Mouse (Mus musculus): ENCODE data around the gene Ganc. TPM values are rescaled to one million over a fixed set of nuclear protein-coding genes. Genes with fewer than 3 reads are reported as not detected.

Ganc gene
- total RNA-seq, 1 experiment: 5.1 TPM

GRCm38 (mm10) chr2:120501136-120501918 lies 97.6 kb downstream of the Ganc start:
- no peak overlapping the region for H3K27ac ChIP-seq (ENCODE audit: insufficient read depth, low read depth, low read length, poor library complexity, severe bottlenecking)
- in situ Hi-C loops (cut with MboI; ENCODE audit: low sequenced_read_pairs in 2 of 2, unreplicated experiment in 2 of 2): no loop called here
- TF ChIP-seq CHD2 (IDR thresholded peaks at IDR 0.05; ENCODE audit: low read depth, low read length): no peak
- no peak for TF ChIP-seq ZC3H11A (IDR thresholded peaks at IDR 0.05; ENCODE audit: borderline replicate concordance, low read depth, low read length)
- TF ChIP-seq ZNF384 (IDR thresholded peaks at IDR 0.05; ENCODE audit: low read depth, low read length): no peak
- TF ChIP-seq MAFK (IDR thresholded peaks at IDR 0.05; ENCODE audit: insufficient read depth, low read depth, low read length): no peak
- no peak for TF ChIP-seq HCFC1 (IDR thresholded peaks at IDR 0.05; ENCODE audit: borderline replicate concordance, insufficient read depth, low read length)

GRCm38 (mm10) chr2:120501931-120502604 lies 98.4 kb downstream of the Ganc start:
- H3K4me1 ChIP-seq (ENCODE audit: control insufficient read depth in 2 of 2, insufficient read depth in 2 of 2, low read length in 2 of 2, poor library complexity in 1 of 2): peaks cover 5 to 28% of the 10 kb centered on the region in 2 experiments; a peak in 3 of 4 replicates
- no peak for DNase-seq (ENCODE audit: low read depth, low spot score)
- peaks cover 5% of the 10 kb centered on the region; the same call in 1 of the 2 replicates for H3K36me3 ChIP-seq (ENCODE audit: control insufficient read depth, insufficient read depth, low read length, poor library complexity, severe bottlenecking)
- no peak overlapping the region for H3K9ac ChIP-seq (ENCODE audit: insufficient read depth, low read depth, low read length, poor library complexity, severe bottlenecking)
- H3K27ac ChIP-seq (ENCODE audit: insufficient read depth, low read depth, low read length, poor library complexity, severe bottlenecking): no peak overlapping the region
- TF ChIP-seq HCFC1 (IDR thresholded peaks at IDR 0.05; ENCODE audit: borderline replicate concordance, insufficient read depth, low read length): no peak
- TF ChIP-seq ZC3H11A (IDR thresholded peaks at IDR 0.05; ENCODE audit: borderline replicate concordance, low read depth, low read length): no peak
- TF ChIP-seq CHD2 (IDR thresholded peaks at IDR 0.05; ENCODE audit: low read depth, low read length): no peak
- no peak for TF ChIP-seq ZNF384 (IDR thresholded peaks at IDR 0.05; ENCODE audit: low read depth, low read length)
- no peak for TF ChIP-seq MAFK (IDR thresholded peaks at IDR 0.05; ENCODE audit: insufficient read depth, low read depth, low read length)
- in situ Hi-C loops (cut with MboI; ENCODE audit: low sequenced_read_pairs in 2 of 2, unreplicated experiment in 2 of 2): no loop called here
- H3K9me3 ChIP-seq (ENCODE audit: control insufficient read depth, insufficient read depth, low read depth, low read length): no peaks in the 10 kb centered on the region
- no peak overlapping the region for H3K4me3 ChIP-seq (ENCODE audit: insufficient read depth in 1 of 2, low read depth in 1 of 2, low read length in 2 of 2, poor library complexity in 1 of 2, severe bottlenecking in 1 of 2)

More at GRCm38 (mm10) chr2:120501136-120501918, 97.6 kb downstream of the Ganc start:
- H3K36me3 ChIP-seq (ENCODE audit: control insufficient read depth, insufficient read depth, low read length, poor library complexity, severe bottlenecking): peaks cover 5% of the 10 kb centered on the region; the same call in 1 of the 2 replicates
- no peak overlapping the region for H3K9ac ChIP-seq (ENCODE audit: insufficient read depth, low read depth, low read length, poor library complexity, severe bottlenecking)
- H3K9me3 ChIP-seq (ENCODE audit: control insufficient read depth, insufficient read depth, low read depth, low read length): no peaks in the 10 kb centered on the region
- DNase-seq (ENCODE audit: low read depth, low spot score): no peak
- H3K4me3 ChIP-seq (ENCODE audit: insufficient read depth in 1 of 2, low read depth in 1 of 2, low read length in 2 of 2, poor library complexity in 1 of 2, severe bottlenecking in 1 of 2): no peak overlapping the region
- peaks cover 5 to 28% of the 10 kb centered on the region in 2 experiments; a peak in 3 of 4 replicates for H3K4me1 ChIP-seq (ENCODE audit: control insufficient read depth in 2 of 2, insufficient read depth in 2 of 2, low read length in 2 of 2, poor library complexity in 1 of 2)

- in situ Hi-C loops (cut with MboI; ENCODE audit: low sequenced_read_pairs in 2 of 2, unreplicated experiment in 2 of 2): no loop called here
- no peak for TF ChIP-seq HCFC1 (IDR thresholded peaks at IDR 0.05; ENCODE audit: borderline replicate concordance, insufficient read depth, low read length)
- Histone ChIP-seq H3K4me1 (ENCODE audit: control insufficient read depth in 2 of 2, insufficient read depth in 2 of 2, low read length in 2 of 2, poor library complexity in 1 of 2) (peaks cover 5 to 28% of the 10 kb centered on the region in 2 experiments; a peak in 3 of 4 replicates), H3K9me3 (ENCODE audit: control insufficient read depth, insufficient read depth, low read depth, low read length) (no peaks in the 10 kb centered on the region), H3K36me3 (ENCODE audit: control insufficient read depth, insufficient read depth, low read length, poor library complexity, severe bottlenecking) (peaks cover 5% of the 10 kb centered on the region; the same call in 1 of the 2 replicates), H3K9ac (ENCODE audit: insufficient read depth, low read depth, low read length, poor library complexity, severe bottlenecking) (no peak overlapping the region), H3K4me3 (ENCODE audit: insufficient read depth in 1 of 2, low read depth in 1 of 2, low read length in 2 of 2, poor library complexity in 1 of 2, severe bottlenecking in 1 of 2) (no peak overlapping the region), H3K27ac (ENCODE audit: insufficient read depth, low read depth, low read length, poor library complexity, severe bottlenecking) (no peak overlapping the region)
- no peak for DNase-seq (ENCODE audit: low read depth, low spot score)
Measured at GRCm38 (mm10) chr2:120502605-120502990, 98.9 kb downstream of the Ganc start.

GRCm38 (mm10) chr2:120503094-120503493 lies 99.4 kb downstream of the Ganc start:
- in situ Hi-C loops (cut with MboI; ENCODE audit: low sequenced_read_pairs in 2 of 2, unreplicated experiment in 2 of 2): no loop called here
- no peak for DNase-seq (ENCODE audit: low read depth, low spot score)
- H3K4me3 ChIP-seq (ENCODE audit: insufficient read depth in 1 of 2, low read depth in 1 of 2, low read length in 2 of 2, poor library complexity in 1 of 2, severe bottlenecking in 1 of 2): no peak overlapping the region
- H3K27ac ChIP-seq (ENCODE audit: insufficient read depth, low read depth, low read length, poor library complexity, severe bottlenecking): no peak overlapping the region
- H3K9me3 ChIP-seq (ENCODE audit: control insufficient read depth, insufficient read depth, low read depth, low read length): no peaks in the 10 kb centered on the region
- H3K4me1 ChIP-seq (ENCODE audit: control insufficient read depth in 2 of 2, insufficient read depth in 2 of 2, low read length in 2 of 2, poor library complexity in 1 of 2): peaks cover 5 to 28% of the 10 kb centered on the region in 2 experiments; a peak in 3 of 4 replicates
- no peak overlapping the region for H3K9ac ChIP-seq (ENCODE audit: insufficient read depth, low read depth, low read length, poor library complexity, severe bottlenecking)
- TF ChIP-seq CHD2 (IDR thresholded peaks at IDR 0.05; ENCODE audit: low read depth, low read length): no peak
- TF ChIP-seq HCFC1 (IDR thresholded peaks at IDR 0.05; ENCODE audit: borderline replicate concordance, insufficient read depth, low read length): no peak
- no peak for TF ChIP-seq ZC3H11A (IDR thresholded peaks at IDR 0.05; ENCODE audit: borderline replicate concordance, low read depth, low read length)
- TF ChIP-seq MAFK (IDR thresholded peaks at IDR 0.05; ENCODE audit: insufficient read depth, low read depth, low read length): no peak
- no peak for TF ChIP-seq ZNF384 (IDR thresholded peaks at IDR 0.05; ENCODE audit: low read depth, low read length)
- H3K36me3 ChIP-seq (ENCODE audit: control insufficient read depth, insufficient read depth, low read length, poor library complexity, severe bottlenecking): peaks cover 7% of the 10 kb centered on the region; the same call in 1 of the 2 replicates
